Mouse (Mus musculus) limb, embryonic 11.5 days (tissue): ENCODE results near the gene Cygb. TPM values are rescaled to one million over a fixed set of nuclear protein-coding genes. Genes with fewer than 3 reads are reported as not detected.
"Not testable (repeated sequence)": the region's sequence is repeated elsewhere in the genome, so short reads cannot be mapped to it uniquely, and the experiment has no call there.

Source experiments
- ATAC-seq: fragments of 200-750 bp; cut with Nextera tagmentation; 2 replicates; pipeline ENCODE4 v1.8.0; 2017; ENCODE audit warnings: low read depth; ENCODE audit not compliant: insufficient number of reproducible peaks, low FRiP score, low TSS enrichment
- DNase-seq: peaks from one replicate; pipeline ENCODE4 v3.0.0-alpha.2; 2015; ENCODE audit warnings: low spot score
- H3K27ac ChIP-seq: fragments of 300-500 bp; sonication (generic); replicated peaks from 2 replicates; pipeline ENCODE4 v1.5.1; 2014; ENCODE audit warnings: low read depth, mild to moderate bottlenecking, low read length
- H3K27me3 ChIP-seq: fragments of 300-500 bp; sonication (generic); 2 replicates; pipeline ENCODE4 v1.6.1; 2014; ENCODE audit warnings: mild to moderate bottlenecking, low read length, mixed read lengths; ENCODE audit not compliant: control insufficient read depth, insufficient read depth
- H3K36me3 ChIP-seq: fragments of 300-500 bp; sonication (generic); 2 replicates; pipeline ENCODE4 v1.6.1; 2014; ENCODE audit warnings: mild to moderate bottlenecking, low read length, moderate library complexity, mixed read lengths; ENCODE audit not compliant: control insufficient read depth, insufficient read depth
- H3K4me1 ChIP-seq: fragments of 300-500 bp; sonication (generic); 2 replicates; pipeline ENCODE4 v1.6.1; 2014; ENCODE audit warnings: low read length, mixed read lengths; ENCODE audit not compliant: control insufficient read depth, insufficient read depth
- H3K4me2 ChIP-seq: fragments of 300-500 bp; sonication (generic); 2 replicates; pipeline ENCODE4 v1.6.1; 2014; ENCODE audit warnings: low read depth, mild to moderate bottlenecking, moderate library complexity; ENCODE audit not compliant: severe bottlenecking
- H3K4me3 ChIP-seq: fragments of 300-500 bp; sonication (generic); 2 replicates; pipeline ENCODE4 v1.5.1; 2014; ENCODE audit warnings: low read depth, low read length
- H3K9ac ChIP-seq: fragments of 300-500 bp; sonication (generic); 2 replicates; pipeline ENCODE4 v1.6.1; 2014; ENCODE audit warnings: mild to moderate bottlenecking, low read length
- H3K9me3 ChIP-seq: fragments of 300-500 bp; sonication (generic); 2 replicates; pipeline ENCODE4 v1.6.1; 2016; ENCODE audit warnings: low read length; ENCODE audit not compliant: control insufficient read depth
- WGBS: fragments of 180-500 bp; shearing (Covaris S2); extraction: QIAGEN DNeasy Blood & Tissue Kit; methylation state at CpG from one replicate; pipeline ENCODE4 v1.1.7; 2014; 5-methylcytosine and 5-hydroxymethylcytosine counted together
- polyA plus RNA-seq: library from polyadenylated mRNA; unstranded; fragments of >200 nt; fragmentation: Nextera tagmentation; extraction: Ambion mirVana; gene quantifications from 2 replicates; pipeline ENCODE4 v1.2.1, GENCODE M21; 2014

Gene Cygb
- polyA plus RNA-seq, 1 experiment from 2014 or later: 2.3 TPM

GRCm38 (mm10) chr11:116616438-116617118 is 37.5 kb downstream of the Cygb start:
- DNase-seq: no peak
- Histone ChIP-seq H3K4me2 (no peak overlapping the region), H3K36me3 (no peaks in the 10 kb centered on the region), H3K27me3 (no peaks in the 10 kb centered on the region), H3K4me1 (peaks cover 23% of the 10 kb centered on the region), H3K27ac (no peak overlapping the region), H3K4me3 (no peak overlapping the region), H3K9me3 (no peaks in the 10 kb centered on the region), H3K9ac (no peak overlapping the region)
- WGBS: 67% methylated on average over 10 of the region's 10 CpGs
- ATAC-seq: no peak

- Histone ChIP-seq H3K9ac (no peak overlapping the region), H3K4me2 (no peak overlapping the region), H3K36me3 (no peaks in the 10 kb centered on the region), H3K9me3 (no peaks in the 10 kb centered on the region), H3K4me3 (no peak overlapping the region), H3K4me1 (peaks cover 16% of the 10 kb centered on the region), H3K27ac (no peak overlapping the region; the same call in 1 of the 2 replicates), H3K27me3 (no peaks in the 10 kb centered on the region)
- ATAC-seq (no peak), DNase-seq (no peak)
- 61% methylated on average over 13 of the region's 15 CpGs for WGBS
These were observed 38.2 kb downstream of the Cygb start for GRCm38 (mm10) chr11:116615735-116616437.

- H3K4me3 ChIP-seq: no peak overlapping the region
- no peaks in the 10 kb centered on the region for H3K27me3 ChIP-seq
- WGBS: 92% methylated on average over 6 of the region's 6 CpGs
- no peak overlapping the region for H3K27ac ChIP-seq
- no peaks in the 10 kb centered on the region for H3K9me3 ChIP-seq
- no peaks in the 10 kb centered on the region for H3K36me3 ChIP-seq
- DNase-seq (no peak), ATAC-seq (no peak)
- H3K4me2 ChIP-seq: no peak overlapping the region
- H3K9ac ChIP-seq: no peak overlapping the region
- peaks cover 7% of the 10 kb centered on the region; the same call in 1 of the 2 replicates for H3K4me1 ChIP-seq
These were observed 40.9 kb downstream of the Cygb start for GRCm38 (mm10) chr11:116613234-116613633.

- 100% methylated on average over 1 of the region's 1 CpGs for WGBS
- Histone ChIP-seq H3K27ac (no peak overlapping the region), H3K9ac (no peak overlapping the region), H3K9me3 (no peaks in the 10 kb centered on the region), H3K4me1 (peaks cover 5% of the 10 kb centered on the region; the same call in 1 of the 2 replicates), H3K4me2 (no peak overlapping the region), H3K4me3 (no peak overlapping the region), H3K36me3 (no peaks in the 10 kb centered on the region), H3K27me3 (no peaks in the 10 kb centered on the region)
- ATAC-seq (no peak), DNase-seq (no peak)
These were observed 41.6 kb downstream of the Cygb start for GRCm38 (mm10) chr11:116612554-116612953.

DNA sequence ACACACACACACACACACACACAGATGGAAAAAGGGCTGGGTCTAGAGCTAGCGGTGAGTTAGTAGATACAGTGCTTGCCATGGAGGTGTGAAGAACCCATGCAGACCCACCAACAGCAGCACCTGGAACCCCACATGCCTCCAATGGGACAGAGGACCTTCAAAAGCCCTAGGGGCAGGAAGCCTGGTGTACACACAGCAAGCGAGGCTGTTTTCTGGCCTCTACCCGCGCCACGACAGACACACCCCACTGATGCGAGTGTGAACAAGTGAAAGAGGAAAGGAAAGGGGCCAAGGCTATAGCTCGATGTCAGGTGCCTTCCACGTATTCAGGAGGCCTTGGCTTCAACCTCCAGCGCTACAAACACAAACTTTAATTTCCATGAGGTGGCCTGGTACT is 42.2 kb downstream of the Cygb start:
- WGBS: 92% methylated on average over 9 of the region's 9 CpGs
- H3K36me3 ChIP-seq: no peaks in the 10 kb centered on the region
- no peak overlapping the region for H3K4me2 ChIP-seq
- DNase-seq: no peak
- no peak overlapping the region for H3K27ac ChIP-seq
- no peak overlapping the region for H3K4me3 ChIP-seq
- no peak overlapping the region for H3K9ac ChIP-seq
- ATAC-seq: no peak
- H3K9me3 ChIP-seq: no peaks in the 10 kb centered on the region
- H3K4me1 ChIP-seq: peaks cover 5% of the 10 kb centered on the region; the same call in 1 of the 2 replicates
- H3K27me3 ChIP-seq: no peaks in the 10 kb centered on the region

DNA sequence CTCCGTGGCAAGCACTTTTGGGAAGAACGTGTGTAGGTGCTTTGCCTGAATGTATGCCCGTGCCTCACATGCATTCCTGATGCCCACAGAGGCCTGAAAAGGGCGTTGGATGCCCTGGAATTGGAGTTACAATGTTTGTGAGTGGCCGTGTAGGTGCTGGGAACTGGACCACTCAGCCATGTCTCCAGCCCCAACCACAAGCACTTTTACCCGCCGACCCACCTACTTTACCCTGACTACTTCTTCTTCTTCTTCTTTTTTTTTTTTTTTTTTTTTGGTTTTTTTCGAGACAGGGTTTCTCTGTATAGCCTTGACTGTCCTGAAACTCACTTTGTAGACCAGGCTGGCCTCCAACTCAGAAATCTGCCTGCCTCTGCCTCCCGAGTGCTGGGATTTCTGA is 42.9 kb downstream of the Cygb start:
- not testable (repeated sequence) for ATAC-seq, DNase-seq, H3K9me3 ChIP-seq, H3K36me3 ChIP-seq, H3K4me2 ChIP-seq, H3K4me1 ChIP-seq, H3K27ac ChIP-seq, H3K4me3 ChIP-seq, H3K27me3 ChIP-seq, H3K9ac ChIP-seq
- 90% methylated on average over 8 of the region's 9 CpGs for WGBS

DNA sequence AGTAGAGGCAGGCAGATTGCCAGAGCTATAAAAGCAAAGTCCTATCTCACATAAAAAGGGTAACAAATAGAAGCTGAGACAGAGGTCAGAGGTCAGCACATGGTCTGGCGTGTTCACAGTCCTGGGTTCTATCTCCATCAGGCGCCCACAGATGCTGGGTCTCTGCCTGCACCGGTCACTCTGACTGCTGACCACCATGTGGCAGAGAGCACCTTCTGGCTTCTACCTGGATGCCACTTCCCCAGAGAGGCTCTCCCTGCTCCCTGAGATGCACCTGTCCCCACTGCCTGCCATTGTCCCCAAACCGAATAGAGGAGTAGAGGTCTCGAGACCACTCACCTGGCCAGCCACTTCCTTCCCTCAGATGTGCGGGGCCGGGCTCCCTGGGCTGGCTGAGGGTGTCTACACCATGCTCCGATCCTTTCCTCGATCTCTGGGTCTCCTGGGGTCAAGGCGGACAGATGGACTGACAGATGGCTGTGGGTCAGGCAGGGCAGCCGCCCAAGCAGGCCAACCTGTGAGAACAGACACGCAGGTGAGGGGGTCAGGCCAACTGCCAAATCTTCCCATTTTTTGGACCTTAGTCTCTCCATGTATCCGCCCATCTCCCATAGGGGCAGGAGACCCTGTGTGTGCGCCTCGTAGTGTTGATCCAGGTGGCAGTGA is 44.0 kb downstream of the Cygb start:
- no peak overlapping the region for H3K27ac ChIP-seq
- ATAC-seq (no peak), DNase-seq (no peak)
- no peaks in the 10 kb centered on the region for H3K9me3 ChIP-seq
- no peak overlapping the region for H3K9ac ChIP-seq
- no peak overlapping the region for H3K4me2 ChIP-seq
- 70% methylated on average over 15 of the region's 15 CpGs for WGBS
- no peaks in the 10 kb centered on the region for H3K27me3 ChIP-seq
- no peak overlapping the region for H3K4me3 ChIP-seq
- no peaks in the 10 kb centered on the region; the same call in 1 of the 2 replicates for H3K36me3 ChIP-seq
- H3K4me1 ChIP-seq: no peaks in the 10 kb centered on the region

DNA sequence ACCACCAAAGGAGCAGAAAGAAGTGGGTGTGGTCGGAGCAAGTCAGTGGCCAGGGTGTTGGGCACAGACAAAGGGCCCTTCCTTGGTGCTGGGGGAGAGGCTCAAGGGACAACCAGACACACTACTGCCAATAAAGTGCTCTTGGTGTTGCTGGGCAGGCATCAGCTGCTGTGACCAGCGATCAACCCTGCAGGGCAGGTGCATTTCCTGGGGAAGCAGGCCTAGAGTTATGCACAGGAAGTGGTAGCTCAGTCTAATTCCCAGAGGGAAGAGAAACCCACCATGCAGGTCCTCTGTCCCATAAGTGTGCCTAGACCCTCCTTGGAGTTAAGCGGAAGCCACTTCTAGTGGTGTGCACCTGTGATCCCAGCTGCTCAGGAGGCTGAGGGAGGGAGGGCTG is 46.4 kb downstream of the Cygb start:
- Histone ChIP-seq H3K9ac (no peak overlapping the region), H3K27ac (no peak overlapping the region), H3K4me2 (no peak overlapping the region), H3K4me1 (no peaks in the 10 kb centered on the region), H3K4me3 (no peak overlapping the region), H3K27me3 (no peaks in the 10 kb centered on the region), H3K9me3 (no peaks in the 10 kb centered on the region), H3K36me3 (no peaks in the 10 kb centered on the region; the same call in 1 of the 2 replicates)
- ATAC-seq (no peak), DNase-seq (no peak)
- 86% methylated on average over 3 of the region's 3 CpGs for WGBS
